Comparison of ENCODE assay signal across 16 mouse cellular contexts in genomic region chr2:31813641-31814040, GRCm38 (mm10).
"Had no signal": no experiment of that assay in that cellular context is flagged by ENCODE, and none has a peak within 500 bp of the region (broad histone marks: within the 10 kb centered on the region; RNA-seq: fewer than 3 reads in every experiment).

No protein-coding gene starts in this region.

- DNase-seq: heart, postnatal 10 days; heart, postnatal 14 days; heart, postnatal 36 days; heart, postnatal 4 days; kidney, adult 11 months; kidney, adult 18-20 months; kidney, adult 2 months; kidney, adult 8-10 months; kidney, adult 9 months; kidney, postnatal 10 days; kidney, postnatal 14 days; kidney, postnatal 25 days; kidney, postnatal 36 days; kidney, postnatal 4 days; layer of hippocampus, adult 9-11 months; layer of hippocampus, postnatal 36 days had no signal
